Mouse (Mus musculus) ES-Bruce4 (cell line): ENCODE data around the gene Morn4. TPM values are rescaled to one million over a fixed set of nuclear protein-coding genes. Genes with fewer than 3 reads are reported as not detected.
A peak's percentile ranks its signal among the peaks of the same experiment; 100 is the strongest.

Experiments
- H3K27ac ChIP-seq: 2 replicates; pipeline ENCODE4 v1.5.1; 2012; ENCODE audit warnings: low read length, inconsistent platforms; ENCODE audit not compliant: insufficient read depth
- H3K27me3 ChIP-seq: 2 replicates; pipeline ENCODE4 v1.6.1; 2012; ENCODE audit warnings: mild to moderate bottlenecking, low read length, inconsistent platforms; ENCODE audit not compliant: control insufficient read depth, poor library complexity, insufficient read depth, severe bottlenecking
- H3K36me3 ChIP-seq: 2 replicates; pipeline ENCODE4 v1.6.1; 2012; ENCODE audit warnings: inconsistent platforms, mild to moderate bottlenecking, low read length, moderate library complexity; ENCODE audit not compliant: control insufficient read depth, poor library complexity, insufficient read depth, severe bottlenecking
- H3K4me1 ChIP-seq: one replicate; pipeline ENCODE4 v1.8.1; 2011; ENCODE audit warnings: low read length; ENCODE audit not compliant: control insufficient read depth, insufficient read depth
- H3K4me3 ChIP-seq: 2 replicates; pipeline ENCODE4 v1.5.1; 2011; ENCODE audit warnings: low read depth, mild to moderate bottlenecking, low read length
- H3K9ac ChIP-seq: 2 replicates; pipeline ENCODE4 v1.6.1; 2012; ENCODE audit warnings: low read depth, mild to moderate bottlenecking, inconsistent platforms; ENCODE audit not compliant: poor library complexity, severe bottlenecking
- H3K9me3 ChIP-seq: replicated peaks from 2 replicates; pipeline ENCODE4 v1.6.1; 2012; ENCODE audit warnings: mild to moderate bottlenecking, low read length, inconsistent platforms; ENCODE audit not compliant: control insufficient read depth, poor library complexity, insufficient read depth, severe bottlenecking
- CTCF ChIP-seq: IDR thresholded peaks from one replicate; pipeline ENCODE4 v1.8.1; 2011; ENCODE audit warnings: low read depth, low read length
- EP300 ChIP-seq: IDR thresholded peaks from 2 replicates; pipeline ENCODE4 v1.6.1; 2011; ENCODE audit warnings: low read depth, low read length; ENCODE audit not compliant: insufficient read depth
- POLR2A ChIP-seq: IDR thresholded peaks from one replicate; pipeline ENCODE4 v1.8.1; 2011; ENCODE audit warnings: low read length; ENCODE audit not compliant: insufficient read depth
- polyA plus RNA-seq: library from polyadenylated mRNA; stranded (reverse); fragments of >200 nt; gene quantifications from 2 replicates; pipeline ENCODE4 v1.2.4, GENCODE M21; 2011; ENCODE audit warnings: low read depth; ENCODE audit not compliant: missing spikeins, insufficient read depth, insufficient read length

Gene Morn4
- polyA plus RNA-seq, 1 experiment: 18.8 TPM

- Histone ChIP-seq H3K27ac (no peak overlapping the region), H3K9ac (no peak overlapping the region), H3K4me3 (no peak overlapping the region), H3K36me3 (peaks cover 49% of the 10 kb centered on the region), H3K27me3 (no peaks in the 10 kb centered on the region), H3K4me1 (peaks cover under 1% of the 10 kb centered on the region), H3K9me3 (no peaks in the 10 kb centered on the region)
- TF ChIP-seq CTCF: no peak
- TF ChIP-seq EP300: no peak
- no peak for TF ChIP-seq POLR2A
These were observed 32.4 kb upstream of the Morn4 start for GRCm38 (mm10) chr19:42118596-42118995.

- H3K9me3 ChIP-seq: no peaks in the 10 kb centered on the region
- peaks cover 48% of the 10 kb centered on the region for H3K36me3 ChIP-seq
- no peaks in the 10 kb centered on the region for H3K4me1 ChIP-seq
- H3K27me3 ChIP-seq: no peaks in the 10 kb centered on the region
- no peak overlapping the region for H3K9ac ChIP-seq
- no peak overlapping the region for H3K27ac ChIP-seq
- no peak for TF ChIP-seq POLR2A
- TF ChIP-seq CTCF: no peak
- no peak for TF ChIP-seq EP300
- no peak overlapping the region for H3K4me3 ChIP-seq
These were observed 32.0 kb upstream of the Morn4 start for GRCm38 (mm10) chr19:42118142-42118541.

GRCm38 (mm10) chr19:42115783-42116335 is 29.7 kb upstream of the Morn4 start:
- Histone ChIP-seq H3K36me3 (peaks cover 42% of the 10 kb centered on the region), H3K27ac (no peak overlapping the region), H3K4me3 (no peak overlapping the region), H3K4me1 (no peaks in the 10 kb centered on the region), H3K9ac (no peak overlapping the region), H3K27me3 (no peaks in the 10 kb centered on the region), H3K9me3 (no peaks in the 10 kb centered on the region)
- TF ChIP-seq CTCF (no peak), EP300 (no peak), POLR2A (no peak)

- Histone ChIP-seq H3K9ac (no peak overlapping the region), H3K4me1 (peaks cover 2% of the 10 kb centered on the region), H3K36me3 (peaks cover 22% of the 10 kb centered on the region)
These were observed 18.5 kb upstream of the Morn4 start for GRCm38 (mm10) chr19:42104681-42105080.

GRCm38 (mm10) chr19:42099406-42099805 is 13.2 kb upstream of the Morn4 start:
- TF ChIP-seq EP300 (no peak), CTCF (no peak), POLR2A (no peak)
- H3K4me1 ChIP-seq: peaks cover 2% of the 10 kb centered on the region
- no peaks in the 10 kb centered on the region for H3K9me3 ChIP-seq
- H3K4me3 ChIP-seq: no peak overlapping the region
- peak overlapping the region; percentile 47; the same call in 1 of the 2 replicates for H3K27ac ChIP-seq
- H3K9ac ChIP-seq: no peak overlapping the region
- peaks cover 13% of the 10 kb centered on the region for H3K36me3 ChIP-seq
- H3K27me3 ChIP-seq: no peaks in the 10 kb centered on the region

More at GRCm38 (mm10) chr19:42104681-42105080, 18.5 kb upstream of the Morn4 start:
- TF ChIP-seq EP300: no peak
- no peak for TF ChIP-seq CTCF
- no peak for TF ChIP-seq POLR2A
- Histone ChIP-seq H3K9me3 (no peaks in the 10 kb centered on the region), H3K27me3 (no peaks in the 10 kb centered on the region), H3K27ac (no peak overlapping the region), H3K4me3 (no peak overlapping the region)

DNA sequence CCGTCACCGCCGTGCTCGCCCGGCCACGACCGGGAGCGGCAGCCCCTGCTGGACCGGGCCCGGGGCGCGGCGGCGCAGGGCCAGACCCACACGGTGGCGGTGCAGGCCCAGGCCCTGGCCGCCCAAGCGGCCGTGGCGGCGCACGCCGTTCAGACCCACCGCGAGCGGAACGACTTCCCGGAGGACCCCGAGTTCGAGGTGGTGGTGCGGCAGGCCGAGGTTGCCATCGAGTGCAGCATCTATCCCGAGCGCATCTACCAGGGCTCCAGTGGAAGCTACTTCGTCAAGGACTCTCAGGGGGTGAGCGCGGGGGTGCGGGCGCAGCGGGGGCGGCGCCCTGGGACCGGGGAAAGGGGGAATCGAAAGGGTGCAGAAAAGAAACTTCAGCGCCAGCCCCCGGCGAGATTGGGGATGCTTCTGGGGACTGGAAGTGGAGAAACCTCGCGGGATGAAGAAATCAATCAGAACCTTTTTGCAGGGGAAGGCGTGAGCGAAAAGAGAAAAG is 4.5 kb upstream of the Morn4 start:
- TF ChIP-seq CTCF (no peak), POLR2A (no peak), EP300 (no peak)
- H3K4me1 ChIP-seq: no peaks in the 10 kb centered on the region
- H3K36me3 ChIP-seq: peaks cover 5% of the 10 kb centered on the region
- H3K9me3 ChIP-seq: no peaks in the 10 kb centered on the region
- H3K4me3 ChIP-seq: peak overlapping the region; percentile 87
- no peak overlapping the region for H3K27ac ChIP-seq
- H3K27me3 ChIP-seq: no peaks in the 10 kb centered on the region
- peak overlapping the region; percentile 91 for H3K9ac ChIP-seq
